Mouse (Mus musculus) midbrain, embryonic 12.5 days (tissue): ENCODE data around the gene Derl2. TPM values are rescaled to one million over a fixed set of nuclear protein-coding genes. Genes with fewer than 3 reads are reported as not detected.
A peak's percentile ranks its signal among the peaks of the same experiment; 100 is the strongest.

Experiments used
- ATAC-seq: fragments of 200-750 bp; cut with Nextera tagmentation; 2 replicates; pipeline ENCODE4 v1.8.0; 2017; ENCODE audit warnings: low read depth, moderate TSS enrichment, moderate library complexity; ENCODE audit not compliant: low FRiP score
- H3K27ac ChIP-seq: fragments of 300-500 bp; sonication (generic); replicated peaks from 2 replicates; pipeline ENCODE4 v1.5.1; 2016; ENCODE audit warnings: mild to moderate bottlenecking
- H3K27me3 ChIP-seq: fragments of 300-500 bp; sonication (generic); 2 replicates; pipeline ENCODE4 v1.6.1; 2016; ENCODE audit warnings: mild to moderate bottlenecking
- H3K36me3 ChIP-seq: fragments of 300-500 bp; sonication (generic); 2 replicates; pipeline ENCODE4 v1.6.1; 2016
- H3K4me1 ChIP-seq: fragments of 300-500 bp; sonication (generic); 2 replicates; pipeline ENCODE4 v1.6.1; 2016
- H3K4me2 ChIP-seq: fragments of 300-500 bp; sonication (generic); replicated peaks from 2 replicates; pipeline ENCODE4 v1.6.1; 2016; ENCODE audit warnings: mild to moderate bottlenecking, moderate library complexity
- H3K4me3 ChIP-seq: fragments of 300-500 bp; sonication (generic); 2 replicates; pipeline ENCODE4 v1.5.1; 2016; ENCODE audit warnings: mild to moderate bottlenecking
- H3K9ac ChIP-seq: fragments of 300-500 bp; sonication (generic); replicated peaks from 2 replicates; pipeline ENCODE4 v1.6.1; 2016; ENCODE audit warnings: mild to moderate bottlenecking, moderate library complexity
- H3K9me3 ChIP-seq: fragments of 300-500 bp; sonication (generic); 2 replicates; pipeline ENCODE4 v1.6.1; 2016; ENCODE audit warnings: mild to moderate bottlenecking
- WGBS: fragments of 180-500 bp; shearing (Covaris S2); methylation state at CpG from one replicate; pipeline ENCODE4 v1.1.7; 2016; 5-methylcytosine and 5-hydroxymethylcytosine counted together
- polyA plus RNA-seq: library from polyadenylated mRNA; unstranded; fragments of >200 nt; fragmentation: Nextera tagmentation; extraction: Ambion mirVana; gene quantifications from 2 replicates; pipeline ENCODE4 v1.2.1, GENCODE M21; 2016

Gene Derl2
- polyA plus RNA-seq: 44.6 and 47.1 TPM in 2 replicates

GRCm38 (mm10) chr11:71019201-71020068 lies at the start of gene Derl2, which contains the start of gene Mis12:
Gene Derl2 (minus strand): TSS chr11:71019841.
Gene Mis12 (plus strand): TSS chr11:71019611.
- peak within 1 kb of the TSS; percentile 85 for H3K27ac ChIP-seq
- H3K4me2 ChIP-seq: peak within 1 kb of the TSS; percentile 83
- WGBS: under 1% methylated on average over 71 of the region's 71 CpGs
- H3K9me3 ChIP-seq: no peaks in the 10 kb centered on the region
- H3K9ac ChIP-seq: peak within 1 kb of the TSS; percentile 79
- peaks cover 25% of the 10 kb centered on the region for H3K36me3 ChIP-seq
- H3K4me3 ChIP-seq: peak within 1 kb of the TSS; percentile 87
- peak; percentile 100 for ATAC-seq
- H3K4me1 ChIP-seq: peaks cover 38% of the 10 kb centered on the region
- no peaks in the 10 kb centered on the region for H3K27me3 ChIP-seq

DNA sequence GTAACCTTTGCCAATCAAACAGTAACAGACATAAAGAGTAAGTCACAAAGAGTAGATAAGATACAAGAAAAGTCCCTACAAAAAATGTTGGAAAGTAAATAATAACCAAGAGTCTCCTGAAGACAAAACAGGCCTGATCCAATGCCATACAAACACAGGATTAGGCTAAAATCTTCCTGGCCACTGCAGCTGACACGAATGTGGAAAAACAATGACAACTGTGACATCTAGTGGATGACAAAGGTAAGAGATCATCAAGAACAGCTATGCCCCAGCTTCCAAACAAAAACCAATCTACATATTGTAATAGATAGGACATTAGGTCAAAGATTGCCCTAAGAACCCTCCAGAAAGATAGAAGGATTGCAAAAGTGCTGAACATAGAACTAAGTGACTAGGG lies 32.9 kb upstream of the Derl2 start:
- H3K4me1 ChIP-seq: no peaks in the 10 kb centered on the region
- H3K36me3 ChIP-seq: no peaks in the 10 kb centered on the region
- WGBS: 3% methylated on average over 1 of the region's 1 CpGs
- ATAC-seq: no peak
- no peaks in the 10 kb centered on the region for H3K9me3 ChIP-seq
- no peak overlapping the region for H3K27ac ChIP-seq
- H3K4me3 ChIP-seq: no peak overlapping the region
- no peaks in the 10 kb centered on the region for H3K27me3 ChIP-seq
- H3K4me2 ChIP-seq: no peak overlapping the region
- H3K9ac ChIP-seq: no peak overlapping the region

GRCm38 (mm10) chr11:71039526-71040298 lies 20.1 kb upstream of the Derl2 start:
- no peak overlapping the region for H3K4me3 ChIP-seq
- no peaks in the 10 kb centered on the region for H3K27me3 ChIP-seq
- no peaks in the 10 kb centered on the region for H3K4me1 ChIP-seq
- no peaks in the 10 kb centered on the region for H3K9me3 ChIP-seq
- whole genome bisulfite sequencing: 92% methylated on average over 5 of the region's 5 CpGs
- no peak for ATAC-seq
- no peak overlapping the region for H3K9ac ChIP-seq
- no peaks in the 10 kb centered on the region for H3K36me3 ChIP-seq
- H3K4me2 ChIP-seq: no peak overlapping the region
- no peak overlapping the region for H3K27ac ChIP-seq

GRCm38 (mm10) chr11:71033163-71033761 lies 13.6 kb upstream of the Derl2 start, which contains the start of gene 6330403K07Rik:
Gene 6330403K07Rik (minus strand): TSS chr11:71033513.
- under 1% methylated on average over 29 of the region's 31 CpGs for WGBS
- H3K27me3 ChIP-seq: no peaks in the 10 kb centered on the region
- H3K4me3 ChIP-seq: peak within 1 kb of the TSS; percentile 74
- no peaks in the 10 kb centered on the region for H3K9me3 ChIP-seq
- peak within 1 kb of the TSS; percentile 95 for H3K27ac ChIP-seq
- peaks cover 25% of the 10 kb centered on the region for H3K4me1 ChIP-seq
- peak within 1 kb of the TSS; percentile 85 for H3K9ac ChIP-seq
- H3K4me2 ChIP-seq: peak within 1 kb of the TSS; percentile 64
- peak; percentile 97 for ATAC-seq
- 0 out of 2 replicates have a peak, but pooled peaks cover under 1% of the 10 kb centered on the region for H3K36me3 ChIP-seq

- H3K27me3 ChIP-seq: no peaks in the 10 kb centered on the region
- 3% methylated on average over 26 of the region's 26 CpGs for WGBS
- H3K4me1 ChIP-seq: peaks cover 25% of the 10 kb centered on the region
- peak overlapping the region; percentile 74 for H3K4me3 ChIP-seq
- peak; percentile 13; the same call in 1 of the 2 replicates for ATAC-seq
- peak overlapping the region; percentile 85 for H3K9ac ChIP-seq
- H3K36me3 ChIP-seq: peaks cover 6% of the 10 kb centered on the region
- H3K4me2 ChIP-seq: peak overlapping the region; percentile 64
- no peaks in the 10 kb centered on the region for H3K9me3 ChIP-seq
- H3K27ac ChIP-seq: peak overlapping the region; percentile 95
These were observed 13.0 kb upstream of the Derl2 start for GRCm38 (mm10) chr11:71032491-71033162.

DNA sequence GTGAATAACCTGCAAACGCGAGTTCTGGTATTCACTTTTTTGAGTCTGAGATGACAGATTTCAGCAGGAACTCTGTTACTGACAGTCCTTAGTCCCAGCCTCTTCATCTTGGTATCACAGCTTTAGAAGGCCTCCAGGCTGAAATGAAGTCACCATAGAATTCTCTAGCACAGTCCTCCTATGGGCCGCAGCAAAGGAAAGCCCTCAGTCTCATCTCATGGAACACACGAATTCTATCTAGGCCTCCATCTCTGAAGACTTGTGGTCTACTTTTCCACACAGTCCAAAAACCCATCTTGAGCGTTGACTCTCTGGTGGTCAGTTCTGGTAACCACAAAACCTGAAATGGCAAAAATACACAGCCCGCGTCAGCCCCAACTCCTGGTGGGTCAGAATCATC lies 12.4 kb upstream of the Derl2 start:
- H3K9me3 ChIP-seq: no peaks in the 10 kb centered on the region
- peaks cover 12% of the 10 kb centered on the region for H3K36me3 ChIP-seq
- peak overlapping the region; percentile 95 for H3K27ac ChIP-seq
- H3K4me3 ChIP-seq: peak overlapping the region; percentile 74
- 59% methylated on average over 7 of the region's 7 CpGs for WGBS
- peaks cover 25% of the 10 kb centered on the region for H3K4me1 ChIP-seq
- no peaks in the 10 kb centered on the region for H3K27me3 ChIP-seq
- no peak for ATAC-seq
- H3K4me2 ChIP-seq: peak overlapping the region; percentile 64
- peak overlapping the region; percentile 85 for H3K9ac ChIP-seq

- 76% methylated on average over 3 of the region's 3 CpGs for WGBS
- no peak overlapping the region for H3K27ac ChIP-seq
- H3K36me3 ChIP-seq: peaks cover 37% of the 10 kb centered on the region
- no peak overlapping the region for H3K4me3 ChIP-seq
- no peak overlapping the region for H3K9ac ChIP-seq
- no peaks in the 10 kb centered on the region for H3K9me3 ChIP-seq
- ATAC-seq: no peak
- no peaks in the 10 kb centered on the region for H3K27me3 ChIP-seq
- peaks cover 25% of the 10 kb centered on the region for H3K4me1 ChIP-seq
- no peak overlapping the region for H3K4me2 ChIP-seq
These were observed 9.9 kb upstream of the Derl2 start for GRCm38 (mm10) chr11:71029403-71030118.

- H3K4me2 ChIP-seq: no peak overlapping the region
- ATAC-seq: no peak
- no peak overlapping the region for H3K4me3 ChIP-seq
- H3K27me3 ChIP-seq: no peaks in the 10 kb centered on the region
- no peak overlapping the region for H3K9ac ChIP-seq
- 89% methylated on average over 3 of the region's 3 CpGs for WGBS
- peaks cover 18% of the 10 kb centered on the region for H3K4me1 ChIP-seq
- H3K27ac ChIP-seq: no peak overlapping the region
- peaks cover 43% of the 10 kb centered on the region for H3K36me3 ChIP-seq
- H3K9me3 ChIP-seq: no peaks in the 10 kb centered on the region
These were observed 8.6 kb upstream of the Derl2 start for GRCm38 (mm10) chr11:71028280-71028679.

- no peaks in the 10 kb centered on the region for H3K27me3 ChIP-seq
- peak overlapping the region; percentile 83 for H3K4me2 ChIP-seq
- H3K36me3 ChIP-seq: peaks cover 24% of the 10 kb centered on the region
- H3K9me3 ChIP-seq: no peaks in the 10 kb centered on the region
- peak overlapping the region; percentile 79 for H3K9ac ChIP-seq
- ATAC-seq: peak; percentile 32
- WGBS: 6% methylated on average over 28 of the region's 28 CpGs
- H3K4me1 ChIP-seq: peaks cover 38% of the 10 kb centered on the region
- H3K27ac ChIP-seq: peak overlapping the region; percentile 75
- H3K4me3 ChIP-seq: peak overlapping the region; percentile 87
These were observed 1.0 kb downstream of the Derl2 start for GRCm38 (mm10) chr11:71018416-71019200.

DNA sequence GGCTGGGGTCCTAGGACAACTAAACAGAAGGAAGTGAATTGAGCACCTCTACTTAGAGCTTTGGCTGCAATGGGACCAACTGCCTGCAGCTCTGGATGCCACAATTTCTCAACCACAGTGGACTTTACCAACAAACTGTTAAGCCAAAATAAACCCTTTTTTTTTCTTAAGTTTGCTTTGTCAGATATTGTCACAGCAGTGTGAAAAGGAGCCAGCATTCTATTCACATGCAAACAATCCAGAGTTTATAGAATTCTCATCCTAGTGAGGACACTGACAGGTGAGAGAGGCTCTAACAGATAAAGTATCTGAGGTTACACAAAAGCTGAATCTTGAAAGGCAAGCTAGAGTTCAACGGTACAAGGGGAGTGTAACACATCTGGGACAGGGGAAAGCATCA lies 2.6 kb downstream of the Derl2 start:
- Histone ChIP-seq H3K4me2 (no peak overlapping the region), H3K9ac (no peak overlapping the region), H3K4me3 (no peak overlapping the region), H3K4me1 (peaks cover 32% of the 10 kb centered on the region), H3K27me3 (no peaks in the 10 kb centered on the region), H3K27ac (no peak overlapping the region), H3K9me3 (no peaks in the 10 kb centered on the region), H3K36me3 (peaks cover 21% of the 10 kb centered on the region)
- no peak for ATAC-seq
- 97% methylated on average over 1 of the region's 1 CpGs for WGBS
